Mouse (Mus musculus): Measurements from ENCODE around the gene Rnf214. TPM values are rescaled to one million over a fixed set of nuclear protein-coding genes. Genes with fewer than 3 reads are reported as not detected.

Rnf214 gene
- polyA plus RNA-seq, 2 experiments: 6.3 to 12.0 TPM

GRCm38 (mm10) chr9:45841458-45841857 is 65.3 kb downstream of the Rnf214 start:
- Histone ChIP-seq H3K27me3 (ENCODE audit: control insufficient read depth, insufficient read depth, low read length) (peaks cover 12% of the 10 kb centered on the region), H3K4me3 (ENCODE audit: insufficient read depth in 1 of 2, low read depth in 2 of 2, low read length in 2 of 2) (no peak overlapping the region), H3K4me1 (replicated peaks; ENCODE audit: control insufficient read depth in 2 of 2, insufficient read depth in 2 of 2, low read length in 1 of 2) (peaks cover 0 to 16% of the 10 kb centered on the region in 2 experiments; a peak in 3 of 4 replicates), H3K9ac (replicated peaks) (no peak overlapping the region), H3K27ac (no peak overlapping the region), H3K4me2 (ENCODE audit: low read depth) (peak overlapping the region; percentile 48; the same call in 1 of the 2 replicates), H3K36me3 (replicated peaks; ENCODE audit: control insufficient read depth, insufficient read depth, low read depth) (no peaks in the 10 kb centered on the region), H3K9me3 (ENCODE audit: control insufficient read depth, low read length) (no peaks in the 10 kb centered on the region)
- TF ChIP-seq EP300 (IDR thresholded peaks at IDR 0.05; ENCODE audit: low read depth) (no peak), CTCF (IDR thresholded peaks at IDR 0.05; ENCODE audit: low read depth) (no peak)
- no peak for ATAC-seq (ENCODE audit: insufficient read depth)
- no peak for DNase-seq (ENCODE audit: low read depth in 3 of 3, low spot score in 3 of 3)
- 67% methylated on average over 6 of the region's 6 CpGs for WGBS (ENCODE audit: insufficient replicate concordance)

GRCm38 (mm10) chr9:45840331-45840730 is 66.4 kb downstream of the Rnf214 start:
- H3K4me3 ChIP-seq (ENCODE audit: insufficient read depth in 1 of 2, low read depth in 2 of 2, low read length in 2 of 2): peak overlapping the region; percentile 56 to 61
- ATAC-seq (ENCODE audit: insufficient read depth) (no peak), DNase-seq (ENCODE audit: low read depth in 3 of 3, low spot score in 3 of 3) (no peak)
- H3K36me3 ChIP-seq (replicated peaks; ENCODE audit: control insufficient read depth, insufficient read depth, low read depth): no peaks in the 10 kb centered on the region
- 57% methylated on average over 5 of the region's 5 CpGs for WGBS (ENCODE audit: insufficient replicate concordance)
- no peak overlapping the region for H3K9ac ChIP-seq (replicated peaks)
- no peaks in the 10 kb centered on the region for H3K9me3 ChIP-seq (ENCODE audit: control insufficient read depth, low read length)
- peaks cover 0 to 15% of the 10 kb centered on the region in 2 experiments; a peak in 3 of 4 replicates for H3K4me1 ChIP-seq (replicated peaks; ENCODE audit: control insufficient read depth in 2 of 2, insufficient read depth in 2 of 2, low read length in 1 of 2)
- H3K4me2 ChIP-seq (ENCODE audit: low read depth): peak overlapping the region; percentile 48
- no peak overlapping the region for H3K27ac ChIP-seq
- no peak for TF ChIP-seq EP300 (IDR thresholded peaks at IDR 0.05; ENCODE audit: low read depth)
- no peak for TF ChIP-seq CTCF (IDR thresholded peaks at IDR 0.05; ENCODE audit: low read depth)
- H3K27me3 ChIP-seq (ENCODE audit: control insufficient read depth, insufficient read depth, low read length): peaks cover 12% of the 10 kb centered on the region

GRCm38 (mm10) chr9:45839982-45840300 is 66.8 kb downstream of the Rnf214 start:
- H3K27ac ChIP-seq: no peak overlapping the region
- H3K4me3 ChIP-seq (ENCODE audit: insufficient read depth in 1 of 2, low read depth in 2 of 2, low read length in 2 of 2): peak overlapping the region; percentile 56 to 61
- H3K27me3 ChIP-seq (ENCODE audit: control insufficient read depth, insufficient read depth, low read length): peaks cover 12% of the 10 kb centered on the region
- WGBS (ENCODE audit: insufficient replicate concordance): 55% methylated on average over 7 of the region's 7 CpGs
- no peak for TF ChIP-seq EP300 (IDR thresholded peaks at IDR 0.05; ENCODE audit: low read depth)
- no peak for TF ChIP-seq CTCF (IDR thresholded peaks at IDR 0.05; ENCODE audit: low read depth)
- ATAC-seq (ENCODE audit: insufficient read depth) (no peak), DNase-seq (ENCODE audit: low read depth in 3 of 3, low spot score in 3 of 3) (no peak)
- H3K9ac ChIP-seq (replicated peaks): no peak overlapping the region
- peak overlapping the region; percentile 48 for H3K4me2 ChIP-seq (ENCODE audit: low read depth)
- peaks cover 0 to 15% of the 10 kb centered on the region in 2 experiments; a peak in 3 of 4 replicates for H3K4me1 ChIP-seq (replicated peaks; ENCODE audit: control insufficient read depth in 2 of 2, insufficient read depth in 2 of 2, low read length in 1 of 2)
- H3K9me3 ChIP-seq (ENCODE audit: control insufficient read depth, low read length): no peaks in the 10 kb centered on the region
- no peaks in the 10 kb centered on the region for H3K36me3 ChIP-seq (replicated peaks; ENCODE audit: control insufficient read depth, insufficient read depth, low read depth)

- peaks cover 0 to 15% of the 10 kb centered on the region in 2 experiments; a peak in 3 of 4 replicates for H3K4me1 ChIP-seq (replicated peaks; ENCODE audit: control insufficient read depth in 2 of 2, insufficient read depth in 2 of 2, low read length in 1 of 2)
- peak overlapping the region; percentile 48 for H3K4me2 ChIP-seq (ENCODE audit: low read depth)
- no peak for DNase-seq (ENCODE audit: low read depth in 3 of 3, low spot score in 3 of 3)
- no peak for TF ChIP-seq CTCF (IDR thresholded peaks at IDR 0.05; ENCODE audit: low read depth)
- no peak for TF ChIP-seq EP300 (IDR thresholded peaks at IDR 0.05; ENCODE audit: low read depth)
- no peaks in the 10 kb centered on the region for H3K36me3 ChIP-seq (replicated peaks; ENCODE audit: control insufficient read depth, insufficient read depth, low read depth)
- H3K27ac ChIP-seq: no peak overlapping the region
- H3K27me3 ChIP-seq (ENCODE audit: control insufficient read depth, insufficient read depth, low read length): peaks cover 12% of the 10 kb centered on the region
- 19% methylated on average over 17 of the region's 17 CpGs for WGBS (ENCODE audit: insufficient replicate concordance)
- H3K4me3 ChIP-seq (ENCODE audit: insufficient read depth in 1 of 2, low read depth in 2 of 2, low read length in 2 of 2): peak overlapping the region; percentile 56 to 61
- H3K9ac ChIP-seq (replicated peaks): peak overlapping the region; percentile 36
- no peaks in the 10 kb centered on the region for H3K9me3 ChIP-seq (ENCODE audit: control insufficient read depth, low read length)
- peak; percentile 35; the same call in 1 of the 2 replicates for ATAC-seq (ENCODE audit: insufficient read depth)
These were observed 67.4 kb downstream of the Rnf214 start for GRCm38 (mm10) chr9:45839139-45839981.

GRCm38 (mm10) chr9:45838434-45839138 is 68.1 kb downstream of the Rnf214 start, which contains the start of gene Bace1:
TSS of gene Bace1 (plus strand) at chr9:45838580.
- Histone ChIP-seq H3K9me3 (ENCODE audit: control insufficient read depth, low read length) (no peaks in the 10 kb centered on the region), H3K9ac (replicated peaks) (peak within 1 kb of the TSS; percentile 36), H3K27me3 (ENCODE audit: control insufficient read depth, insufficient read depth, low read length) (peaks cover 12% of the 10 kb centered on the region), H3K4me3 (ENCODE audit: insufficient read depth in 1 of 2, low read depth in 2 of 2, low read length in 2 of 2) (peak within 1 kb of the TSS; percentile 56 to 61), H3K27ac (no peak within 1 kb of the TSS), H3K4me1 (replicated peaks; ENCODE audit: control insufficient read depth in 2 of 2, insufficient read depth in 2 of 2, low read length in 1 of 2) (peaks cover 0 to 15% of the 10 kb centered on the region in 2 experiments; a peak in 3 of 4 replicates), H3K4me2 (ENCODE audit: low read depth) (peak within 1 kb of the TSS; percentile 48), H3K36me3 (replicated peaks; ENCODE audit: control insufficient read depth, insufficient read depth, low read depth) (no peaks in the 10 kb centered on the region)
- 0 out of 2 replicates have a peak, but pooled peaks have one; percentile 9 for TF ChIP-seq CTCF (IDR thresholded peaks at IDR 0.05; ENCODE audit: low read depth)
- no peak for TF ChIP-seq EP300 (IDR thresholded peaks at IDR 0.05; ENCODE audit: low read depth)
- DNase-seq (ENCODE audit: low read depth in 3 of 3, low spot score in 3 of 3): no peak
- 1% methylated on average over 40 of the region's 40 CpGs for WGBS (ENCODE audit: insufficient replicate concordance)
- peak; percentile 42 for ATAC-seq (ENCODE audit: insufficient read depth)

Data from liver, embryonic 14.5 days (tissue).